Mouse (Mus musculus) ES-E14 (cell line): ENCODE data around the gene Atf7ip. TPM values are rescaled to one million over a fixed set of nuclear protein-coding genes. Genes with fewer than 3 reads are reported as not detected.

Experiments
- DNase-seq: peaks from one replicate; pipeline ENCODE4 v3.0.0-alpha.2; 2013; ENCODE audit warnings: low read depth, low spot score
- H3K27ac ChIP-seq: 2 replicates; pipeline ENCODE4 v1.5.1; 2012; ENCODE audit warnings: low read depth, mild to moderate bottlenecking, low read length, moderate library complexity, mixed read lengths; ENCODE audit not compliant: poor library complexity, insufficient read depth, severe bottlenecking
- H3K36me3 ChIP-seq: 2 replicates; pipeline ENCODE4 v1.6.1; 2012; ENCODE audit warnings: mild to moderate bottlenecking, low read length, moderate library complexity, mixed read lengths; ENCODE audit not compliant: control insufficient read depth, poor library complexity, insufficient read depth, severe bottlenecking
- H3K4me1 ChIP-seq, 2 experiments: fragments of 150-350 bp in 1 of 2; sonication (generic) in 1 of 2; 2 replicates each; pipeline ENCODE4 v1.6.1; 2012; ENCODE audit warnings: low read length in 2 of 2, mild to moderate bottlenecking in 1 of 2, mixed read lengths in 1 of 2; ENCODE audit not compliant: control insufficient read depth in 2 of 2, insufficient read depth in 2 of 2, poor library complexity in 1 of 2
- H3K4me3 ChIP-seq, 2 experiments: fragments of 150-350 bp in 1 of 2; sonication (generic) in 1 of 2; 2 replicates each; pipeline ENCODE4 v1.5.1; 2012; ENCODE audit warnings: low read length in 2 of 2, low read depth in 1 of 2, mild to moderate bottlenecking in 1 of 2, mixed read lengths in 1 of 2; ENCODE audit not compliant: insufficient read depth in 1 of 2, poor library complexity in 1 of 2, severe bottlenecking in 1 of 2
- H3K9ac ChIP-seq: 2 replicates; pipeline ENCODE4 v1.6.1; 2012; ENCODE audit warnings: low read depth, mild to moderate bottlenecking, low read length, mixed read lengths; ENCODE audit not compliant: poor library complexity, insufficient read depth, severe bottlenecking
- H3K9me3 ChIP-seq: fragments of 150-350 bp; sonication (generic); 2 replicates; pipeline ENCODE4 v1.6.1; 2012; ENCODE audit warnings: low read depth, mild to moderate bottlenecking, low read length; ENCODE audit not compliant: control insufficient read depth, insufficient read depth
- CHD2 ChIP-seq: IDR thresholded peaks from 2 replicates; pipeline ENCODE4 v1.6.1; 2014; ENCODE audit warnings: mild to moderate bottlenecking, low read depth, low read length, inconsistent platforms
- HCFC1 ChIP-seq: IDR thresholded peaks from 2 replicates; pipeline ENCODE4 v1.6.1; 2012; ENCODE audit warnings: low read length, inconsistent platforms, borderline replicate concordance; ENCODE audit not compliant: insufficient read depth
- MAFK ChIP-seq: IDR thresholded peaks from 2 replicates; pipeline ENCODE4 v1.6.1; 2014; ENCODE audit warnings: mild to moderate bottlenecking, low read depth, low read length, inconsistent platforms; ENCODE audit not compliant: insufficient read depth
- ZC3H11A ChIP-seq: IDR thresholded peaks from 2 replicates; pipeline ENCODE4 v1.6.1; 2012; ENCODE audit warnings: low read depth, mild to moderate bottlenecking, inconsistent platforms, low read length, borderline replicate concordance
- ZNF384 ChIP-seq: IDR thresholded peaks from 2 replicates; pipeline ENCODE4 v1.6.1; 2012; ENCODE audit warnings: low read depth, low read length, inconsistent platforms
- in situ Hi-C, 2 experiments: fragments of 600-800 bp; cut with MboI; formaldehyde crosslinking; loops; one replicate each; pipeline ENCODE4 v1.15.1; 2025; ENCODE audit warnings: low sequenced_read_pairs in 2 of 2, inconsistent platforms in 1 of 2; ENCODE audit not compliant: unreplicated experiment in 2 of 2
- total RNA-seq: library from RNA; depleted of rRNA; stranded (reverse); fragments of 300-350 nt; gene quantifications from 2 replicates; pipeline ENCODE4 v1.2.3, GENCODE M21; 2012

The Atf7ip gene
- total RNA-seq, 1 experiment = 26.8 TPM

- no peak overlapping the region for H3K9ac ChIP-seq
- no peaks in the 10 kb centered on the region for H3K9me3 ChIP-seq
- peaks cover 5 to 18% of the 10 kb centered on the region in 2 experiments for H3K4me1 ChIP-seq
- no peak overlapping the region; the same call in 1 of the 2 replicates for H3K27ac ChIP-seq
- peaks cover 14% of the 10 kb centered on the region for H3K36me3 ChIP-seq
- no peak overlapping the region for H3K4me3 ChIP-seq
- TF ChIP-seq ZC3H11A (no peak), MAFK (no peak), CHD2 (no peak), HCFC1 (no peak), ZNF384 (no peak)
- no peak for DNase-seq
- in situ Hi-C loops = loop anchor here in 1 of 2 experiments (10.0 kb wide), 1 partner anchor 134 kb away; no protein-coding TSS in a partner anchor
Observed at GRCm38 (mm10) chr6:136558288-136559005, 52.5 kb downstream of the Atf7ip start.

- in situ Hi-C loops = no loop called here
- no peak for DNase-seq
- Histone ChIP-seq H3K4me3 (no peak overlapping the region), H3K9ac (no peak overlapping the region), H3K9me3 (no peaks in the 10 kb centered on the region), H3K4me1 (0 out of 4 replicates have a peak, but pooled peaks cover 0 to 3% of the 10 kb centered on the region in 2 experiments), H3K36me3 (peaks cover 12% of the 10 kb centered on the region), H3K27ac (no peak overlapping the region)
- no peak for TF ChIP-seq ZNF384
- TF ChIP-seq ZC3H11A = no peak
- TF ChIP-seq MAFK = no peak
- no peak for TF ChIP-seq CHD2
- TF ChIP-seq HCFC1 = no peak
Observed at GRCm38 (mm10) chr6:136566002-136566401, 60.0 kb downstream of the Atf7ip start.

GRCm38 (mm10) chr6:136590739-136591138, 84.8 kb downstream of the Atf7ip start:
- Histone ChIP-seq H3K27ac (no peak overlapping the region), H3K36me3 (peaks cover 23% of the 10 kb centered on the region), H3K4me1 (no peaks in the 10 kb centered on the region), H3K9me3 (no peaks in the 10 kb centered on the region), H3K9ac (no peak overlapping the region), H3K4me3 (no peak overlapping the region)
- in situ Hi-C loops = no loop called here
- TF ChIP-seq ZNF384 = no peak
- DNase-seq = no peak

GRCm38 (mm10) chr6:136594541-136594940, 88.6 kb downstream of the Atf7ip start:
- Histone ChIP-seq H3K9me3 (no peaks in the 10 kb centered on the region), H3K4me1 (no peaks in the 10 kb centered on the region), H3K27ac (no peak overlapping the region), H3K36me3 (peaks cover 23% of the 10 kb centered on the region), H3K9ac (no peak overlapping the region), H3K4me3 (no peak overlapping the region)
- no peak for TF ChIP-seq MAFK
- TF ChIP-seq ZC3H11A = no peak
- DNase-seq = no peak
- in situ Hi-C loops = no loop called here

GRCm38 (mm10) chr6:136602601-136603000, 96.6 kb downstream of the Atf7ip start:
- H3K9me3 ChIP-seq = no peaks in the 10 kb centered on the region
- no peak overlapping the region for H3K27ac ChIP-seq
- no peaks in the 10 kb centered on the region for H3K4me1 ChIP-seq
- no peak for DNase-seq
- TF ChIP-seq ZNF384 (no peak), CHD2 (no peak), HCFC1 (no peak), ZC3H11A (no peak), MAFK (no peak)
- peaks cover 47% of the 10 kb centered on the region for H3K36me3 ChIP-seq
- H3K4me3 ChIP-seq = no peak overlapping the region
- H3K9ac ChIP-seq = no peak overlapping the region
- in situ Hi-C loops = loop anchor here in 1 of 2 experiments (25.0 kb wide), 1 partner anchor 385 kb away; no protein-coding TSS in a partner anchor
